Mouse (Mus musculus) CH12.LX (cell line): ENCODE data around the gene Ncan. TPM values are rescaled to one million over a fixed set of nuclear protein-coding genes. Genes with fewer than 3 reads are reported as not detected.
A peak's percentile ranks its signal among the peaks of the same experiment; 100 is the strongest.

Experiments used
- DNase-seq: peaks from one replicate; pipeline ENCODE4 v3.0.0-alpha.2; 2013; ENCODE audit errors: extremely low read depth
- H3K27ac ChIP-seq: 2 replicates; pipeline ENCODE4 v1.5.1; 2012; ENCODE audit warnings: low read depth, mild to moderate bottlenecking, control low read depth, moderate library complexity; ENCODE audit not compliant: insufficient read depth
- H3K27me3 ChIP-seq: replicated peaks from 2 replicates; pipeline ENCODE3; 2012; ENCODE audit warnings: inconsistent platforms
- H3K36me3 ChIP-seq, 2 experiments: replicated peaks in 1 of 2; 2 replicates each; pipeline versions ENCODE3 to v1.6.1; 2012; ENCODE audit warnings: inconsistent platforms in 1 of 2, low read length in 1 of 2, mild to moderate bottlenecking in 1 of 2, mixed read lengths in 1 of 2, moderate library complexity in 1 of 2; ENCODE audit not compliant: control insufficient read depth in 1 of 2, insufficient read depth in 1 of 2
- H3K4me1 ChIP-seq, 2 experiments: 2 replicates each; pipeline ENCODE4 v1.6.1; 2012; ENCODE audit warnings: inconsistent platforms in 1 of 2, moderate library complexity in 1 of 2; ENCODE audit not compliant: insufficient read depth in 2 of 2, control insufficient read depth in 1 of 2
- H3K4me2 ChIP-seq: 2 replicates; pipeline ENCODE4 v1.6.1; 2012; ENCODE audit warnings: low read depth, mild to moderate bottlenecking, control low read depth; ENCODE audit not compliant: poor library complexity, insufficient read depth, severe bottlenecking
- H3K4me3 ChIP-seq, 3 experiments: fragments of 150-350 bp in 1 of 3; sonication (generic) in 1 of 3; replicated peaks in 1 of 3; 2 replicates each; pipeline versions ENCODE3 to v1.5.1; 2011 to 2012; ENCODE audit warnings: low read depth in 2 of 3, low read length in 2 of 3, mild to moderate bottlenecking in 2 of 3, moderate library complexity in 2 of 3, control low read depth in 1 of 3, improper control_type of control experiment in 1 of 3, inconsistent platforms in 1 of 3, mixed read lengths in 1 of 3; ENCODE audit not compliant: poor library complexity in 1 of 3
- H3K79me2 ChIP-seq: replicated peaks from 2 replicates; pipeline ENCODE4 v1.6.1; 2012; ENCODE audit warnings: mild to moderate bottlenecking, moderate library complexity; ENCODE audit not compliant: control insufficient read depth, poor library complexity, insufficient read depth, severe bottlenecking; ENCODE audit errors: extremely low read depth
- H3K9ac ChIP-seq: 2 replicates; pipeline ENCODE4 v1.6.1; 2012; ENCODE audit warnings: low read depth, mild to moderate bottlenecking, control low read depth, moderate library complexity; ENCODE audit not compliant: insufficient read depth
- H3K9me3 ChIP-seq: replicated peaks from 2 replicates; pipeline ENCODE3; 2012; ENCODE audit warnings: low read length, inconsistent platforms, mixed read lengths
- EP300 ChIP-seq: IDR thresholded peaks from 2 replicates; pipeline ENCODE4 v1.6.1; 2011; ENCODE audit warnings: low read length, improper control_type of control experiment
- GABPA ChIP-seq: IDR thresholded peaks from 2 replicates; pipeline ENCODE4 v1.6.1; 2012; ENCODE audit warnings: low read depth, low read length, improper control_type of control experiment, inconsistent platforms; ENCODE audit not compliant: insufficient replicate concordance
- HCFC1 ChIP-seq: IDR thresholded peaks from 2 replicates; pipeline ENCODE4 v1.6.1; 2012; ENCODE audit warnings: low read depth, mild to moderate bottlenecking, inconsistent platforms, low read length, improper control_type of control experiment
- IRF4 ChIP-seq: IDR thresholded peaks from 2 replicates; pipeline ENCODE4 v1.6.1; 2014; ENCODE audit warnings: low read depth, mild to moderate bottlenecking, inconsistent platforms, low read length, improper control_type of control experiment
- KAT2A ChIP-seq: IDR thresholded peaks from 2 replicates; pipeline ENCODE4 v1.6.1; 2012; ENCODE audit warnings: low read length, improper control_type of control experiment, inconsistent platforms; ENCODE audit not compliant: insufficient replicate concordance
- MAFK ChIP-seq: IDR thresholded peaks from 2 replicates; pipeline ENCODE4 v1.6.1; 2011; ENCODE audit warnings: low read length, improper control_type of control experiment; ENCODE audit not compliant: insufficient replicate concordance
- NELFE ChIP-seq: IDR thresholded peaks from 2 replicates; pipeline ENCODE4 v1.6.1; 2011; ENCODE audit warnings: low read depth, low read length, improper control_type of control experiment
- NRF1 ChIP-seq: IDR thresholded peaks from 2 replicates; pipeline ENCODE4 v1.6.1; 2014; ENCODE audit warnings: low read depth, mild to moderate bottlenecking, inconsistent platforms, low read length, improper control_type of control experiment, moderate library complexity
- PAX5 ChIP-seq: IDR thresholded peaks from 2 replicates; pipeline ENCODE4 v1.6.1; 2012; ENCODE audit warnings: low read length, inconsistent platforms, mixed read lengths
- RCOR1 ChIP-seq: conservative IDR thresholded peaks from 2 replicates; pipeline ENCODE4 v1.6.1; 2012; ENCODE audit warnings: low read depth, mild to moderate bottlenecking, inconsistent platforms, low read length, improper control_type of control experiment
- SIN3A ChIP-seq: IDR thresholded peaks from 2 replicates; pipeline ENCODE4 v1.6.1; 2012; ENCODE audit warnings: low read length, improper control_type of control experiment, inconsistent platforms
- SMC3 ChIP-seq: IDR thresholded peaks from 2 replicates; pipeline ENCODE4 v1.6.1; 2011; ENCODE audit warnings: low read depth, low read length, improper control_type of control experiment
- TBP ChIP-seq: conservative IDR thresholded peaks from 2 replicates; pipeline ENCODE4 v1.6.1; 2011; ENCODE audit warnings: low read depth, low read length, improper control_type of control experiment
- UBTF ChIP-seq: IDR thresholded peaks from 2 replicates; pipeline ENCODE4 v1.6.1; 2012; ENCODE audit warnings: low read depth, mild to moderate bottlenecking, inconsistent platforms, low read length, improper control_type of control experiment, moderate library complexity
- USF2 ChIP-seq: conservative IDR thresholded peaks from 2 replicates; pipeline ENCODE4 v1.6.1; 2011; ENCODE audit warnings: low read depth, low read length, improper control_type of control experiment
- dilution Hi-C: fragments of 300-500 bp; cut with MboI; formaldehyde crosslinking; loops from 2 replicates; pipeline ENCODE4 v1.14.3; 2020; ENCODE audit warnings: low sequenced_read_pairs; ENCODE audit not compliant: extremely low pct_unique_long_range_greater_than_20kb, extremely low pct_ligation_motif_present
- in situ Hi-C: fragments of 300-500 bp; cut with MboI; formaldehyde crosslinking; loops from 3 replicates; pipeline ENCODE4 v1.14.3; 2019; ENCODE audit warnings: low sequenced_read_pairs, low pct_ligation_motif_present, low pct_unique_long_range_greater_than_20kb, mixed read lengths
- polyA plus RNA-seq: library from polyadenylated mRNA; unstranded; fragments of >175 nt; gene quantifications from 2 replicates; pipeline ENCODE4 v1.2.1, GENCODE M21; 2012; ENCODE audit warnings: low read depth; ENCODE audit not compliant: insufficient read length
- total RNA-seq, 2 experiments: library from RNA; depleted of rRNA; stranded (reverse); fragments of 300-350 nt in 1 of 2; fragments of >200 nt in 1 of 2; gene quantifications; 2 replicates each; pipeline ENCODE4 v1.2.3; 2012 to 2014

Gene Ncan
- total and polyA plus RNA-seq, 3 experiments, result 2.1 to 6.0 (median 3.9) TPM

- dilution Hi-C loops, result no loop called here
- peaks cover 3 to 22% of the 10 kb centered on the region in 2 experiments for H3K36me3 ChIP-seq
- no peak for DNase-seq
- H3K9ac ChIP-seq, result no peak overlapping the region
- no peaks in the 10 kb centered on the region for H3K79me2 ChIP-seq
- H3K27me3 ChIP-seq, result no peaks in the 10 kb centered on the region
- H3K27ac ChIP-seq, result no peak overlapping the region
- peaks cover 5% of the 10 kb centered on the region for H3K9me3 ChIP-seq
- no peak overlapping the region for H3K4me2 ChIP-seq
- TF ChIP-seq USF2 (no peak), SIN3A (no peak)
- H3K4me3 ChIP-seq, result no peak overlapping the region
- in situ Hi-C loops, result no loop called here
- H3K4me1 ChIP-seq, result no peaks in the 10 kb centered on the region
Observed at GRCm38 (mm10) chr8:70084191-70085065, 36.2 kb downstream of the Ncan start.

- peaks cover 5% of the 10 kb centered on the region for H3K9me3 ChIP-seq
- peaks cover 8 to 34% of the 10 kb centered on the region in 2 experiments for H3K36me3 ChIP-seq
- no peaks in the 10 kb centered on the region for H3K4me1 ChIP-seq
- TF ChIP-seq NRF1, result peak; percentile 74
- no peak for TF ChIP-seq SIN3A
- DNase-seq, result no peak
- no peak within 1 kb of the TSS for H3K4me2 ChIP-seq
- H3K27me3 ChIP-seq, result no peaks in the 10 kb centered on the region
- in situ Hi-C loops, result no loop called here
- no peak within 1 kb of the TSS for H3K9ac ChIP-seq
- H3K79me2 ChIP-seq, result no peaks in the 10 kb centered on the region
- no peak within 1 kb of the TSS for H3K4me3 ChIP-seq
- H3K27ac ChIP-seq, result no peak within 1 kb of the TSS
- dilution Hi-C loops, result no loop called here
Observed at GRCm38 (mm10) chr8:70083285-70083684, 37.4 kb downstream of the Ncan start, which contains the start of gene Hapln4. Hapln4 (plus strand) TSS chr8:70083457.

GRCm38 (mm10) chr8:70081976-70082375, 38.7 kb downstream of the Ncan start:
- H3K36me3 ChIP-seq, result peaks cover 13 to 41% of the 10 kb centered on the region in 2 experiments
- in situ Hi-C loops, result no loop called here
- H3K79me2 ChIP-seq, result no peaks in the 10 kb centered on the region
- no peak for DNase-seq
- no peak overlapping the region for H3K9ac ChIP-seq
- TF ChIP-seq PAX5, result no peak
- TF ChIP-seq UBTF, result no peak
- TF ChIP-seq NRF1, result no peak
- no peak for TF ChIP-seq IRF4
- no peak for TF ChIP-seq SMC3
- no peak for TF ChIP-seq EP300
- no peak for TF ChIP-seq NELFE
- TF ChIP-seq HCFC1, result no peak
- TF ChIP-seq TBP, result no peak
- no peak for TF ChIP-seq KAT2A
- TF ChIP-seq RCOR1, result no peak
- no peak for TF ChIP-seq GABPA
- TF ChIP-seq MAFK, result no peak
- H3K4me1 ChIP-seq, result no peaks in the 10 kb centered on the region
- no peak overlapping the region for H3K4me3 ChIP-seq
- H3K27me3 ChIP-seq, result no peaks in the 10 kb centered on the region
- no peak overlapping the region for H3K4me2 ChIP-seq
- H3K9me3 ChIP-seq, result peaks cover 3% of the 10 kb centered on the region
- dilution Hi-C loops, result no loop called here
- H3K27ac ChIP-seq, result no peak overlapping the region
